In genomic region chr1:46022262-46022661, GRCm38 (mm10) we compare ENCODE assay signal across 7 mouse cellular contexts. TPM values are rescaled to one million over a fixed set of nuclear protein-coding genes. Genes with fewer than 3 reads are reported as not detected.
A peak's percentile ranks its signal among the peaks of the same experiment; 100 is the strongest.
DNase-seq lines count a peak whose midpoint lies in the region; ATAC-seq lines count a peak whose summit lies in the region.

No protein-coding gene starts in this region.

- peak; percentile 6 for DNase-seq in kidney, adult 18-20 months
- peak; percentile 55 for DNase-seq in MN1 (ENCODE audit: low spot score)
- DNase-seq in kidney, adult 9 months, result peak; percentile 51
- DNase-seq in lung, postnatal 36 days, result peak; percentile 42

- no peaks in the 10 kb centered on the region for H3K9me3 ChIP-seq in kidney, embryonic 15.5 days (replicated peaks)

- no peaks in the 10 kb centered on the region for H3K36me3 ChIP-seq in kidney, embryonic 15.5 days

- H3K4me1 ChIP-seq in kidney, embryonic 15.5 days, result no peaks in the 10 kb centered on the region

- no peak overlapping the region for H3K27ac ChIP-seq in kidney, embryonic 15.5 days

- 35% methylated on average over 2 of the region's 2 CpGs for WGBS in kidney, embryonic 15.5 days

- no peaks in the 10 kb centered on the region for H3K27me3 ChIP-seq in kidney, embryonic 15.5 days

- no peak overlapping the region for H3K9ac ChIP-seq in kidney, embryonic 15.5 days

- H3K4me3 ChIP-seq in kidney, embryonic 15.5 days (replicated peaks), result no peak overlapping the region

- H3K4me2 ChIP-seq in kidney, embryonic 15.5 days, result no peak overlapping the region

- no peak for ATAC-seq in kidney, embryonic 15.5 days (replicated peaks; ENCODE audit: low FRiP score)
- peak; percentile 72 for ATAC-seq in common myeloid progenitor, adult 5-6 weeks (replicated peaks; ENCODE audit: low read depth, poor library complexity, severe bottlenecking)
- no peak for ATAC-seq in monocyte, adult 5-6 weeks (replicated peaks; ENCODE audit: insufficient number of reproducible peaks, low FRiP score, low TSS enrichment, poor library complexity, severe bottlenecking)

RNA-seq across cellular contexts. Expression of gene Dnah7b, which starts 43.9 kb away (rescaled TPM):
- 1.3 and 1.6 TPM in 2 replicates for polyA plus RNA-seq in kidney, embryonic 15.5 days (2015; fragmentation: Nextera tagmentation; extraction: Ambion mirVana)
- not detected in 2 replicates for total RNA-seq in common myeloid progenitor, adult 5-6 weeks (2017)
- 0.10 to 0.21 TPM in 2 of 3 replicates, not detected in the other for total RNA-seq in monocyte, adult 5-6 weeks (2017)
